Mouse (Mus musculus) liver, embryonic 13.5 days (tissue): ENCODE results near the gene Amdhd2. TPM values are rescaled to one million over a fixed set of nuclear protein-coding genes. Genes with fewer than 3 reads are reported as not detected.
"Not testable (repeated sequence)": the region's sequence is repeated elsewhere in the genome, so short reads cannot be mapped to it uniquely, and the experiment has no call there.

ENCODE experiments used
- ATAC-seq: fragments of 200-750 bp; cut with Nextera tagmentation; 2 replicates; pipeline ENCODE4 v1.8.0; 2017; ENCODE audit warnings: low read depth, mild to moderate bottlenecking, moderate number of reproducible peaks, moderate library complexity
- DNase-seq: peaks from one replicate; pipeline ENCODE4 v3.0.0; 2022
- H3K27ac ChIP-seq: fragments of 300-500 bp; sonication (generic); 2 replicates; pipeline ENCODE4 v1.5.1; 2015; ENCODE audit warnings: moderate library complexity, mild to moderate bottlenecking, inconsistent platforms
- H3K27me3 ChIP-seq: fragments of 300-500 bp; sonication (generic); 2 replicates; pipeline ENCODE4 v1.6.1; 2015; ENCODE audit warnings: mild to moderate bottlenecking, inconsistent platforms
- H3K36me3 ChIP-seq: fragments of 300-500 bp; sonication (generic); 2 replicates; pipeline ENCODE4 v1.6.1; 2015; ENCODE audit warnings: mild to moderate bottlenecking, inconsistent platforms
- H3K4me1 ChIP-seq: fragments of 300-500 bp; sonication (generic); replicated peaks from 2 replicates; pipeline ENCODE4 v1.6.1; 2015; ENCODE audit warnings: inconsistent platforms
- H3K4me2 ChIP-seq: fragments of 300-500 bp; sonication (generic); 2 replicates; pipeline ENCODE4 v1.6.1; 2015; ENCODE audit warnings: inconsistent platforms, mild to moderate bottlenecking, moderate library complexity
- H3K4me3 ChIP-seq: fragments of 300-500 bp; sonication (generic); replicated peaks from 2 replicates; pipeline ENCODE4 v1.5.1; 2015; ENCODE audit warnings: mild to moderate bottlenecking, inconsistent platforms
- H3K9ac ChIP-seq: fragments of 300-500 bp; sonication (generic); 2 replicates; pipeline ENCODE4 v1.6.1; 2015; ENCODE audit warnings: mild to moderate bottlenecking, inconsistent platforms
- H3K9me3 ChIP-seq: fragments of 300-500 bp; sonication (generic); replicated peaks from 2 replicates; pipeline ENCODE4 v1.6.1; 2016; ENCODE audit warnings: inconsistent platforms
- WGBS: fragments of 180-500 bp; shearing (Covaris S2); methylation state at CpG from one replicate; pipeline ENCODE4 v1.1.7; 2015; ENCODE audit not compliant: insufficient replicate concordance; 5-methylcytosine and 5-hydroxymethylcytosine counted together
- polyA plus RNA-seq: library from polyadenylated mRNA; unstranded; fragments of >200 nt; fragmentation: Nextera tagmentation; extraction: Ambion mirVana; gene quantifications from 2 replicates; pipeline ENCODE4 v1.2.1, GENCODE M21; 2015

The Amdhd2 gene
- polyA plus RNA-seq, 1 experiment from 2014 or later: 18.6 TPM

- no peaks in the 10 kb centered on the region for H3K9me3 ChIP-seq
- H3K36me3 ChIP-seq: no peaks in the 10 kb centered on the region
- no peaks in the 10 kb centered on the region for H3K27me3 ChIP-seq
- WGBS: 75% methylated on average over 3 of the region's 3 CpGs
- no peak overlapping the region for H3K27ac ChIP-seq
- peak overlapping the region; percentile 97; the same call in 1 of the 2 replicates for H3K9ac ChIP-seq
- no peak for DNase-seq
- H3K4me1 ChIP-seq: peaks cover 61% of the 10 kb centered on the region
- H3K4me2 ChIP-seq: peak overlapping the region; percentile 83
- no peak for ATAC-seq
- no peak overlapping the region for H3K4me3 ChIP-seq
Measured at GRCm38 (mm10) chr17:24139256-24139655, 24.3 kb downstream of the Amdhd2 start.

- DNase-seq: no peak
- Histone ChIP-seq H3K9me3 (no peaks in the 10 kb centered on the region), H3K36me3 (0 out of 2 replicates have a peak, but pooled peaks cover 4% of the 10 kb centered on the region), H3K4me2 (no peak overlapping the region), H3K4me3 (no peak overlapping the region), H3K27me3 (no peaks in the 10 kb centered on the region), H3K9ac (no peak overlapping the region), H3K4me1 (peaks cover 63% of the 10 kb centered on the region), H3K27ac (no peak overlapping the region)
- ATAC-seq: no peak
- WGBS: 84% methylated on average over 2 of the region's 2 CpGs
Measured at GRCm38 (mm10) chr17:24137226-24137880, 26.2 kb downstream of the Amdhd2 start.

GRCm38 (mm10) chr17:24134062-24134461 lies 29.5 kb downstream of the Amdhd2 start:
- no peak for ATAC-seq
- Histone ChIP-seq H3K4me2 (no peak overlapping the region), H3K27me3 (no peaks in the 10 kb centered on the region), H3K9me3 (no peaks in the 10 kb centered on the region), H3K9ac (no peak overlapping the region), H3K4me1 (peaks cover 56% of the 10 kb centered on the region), H3K27ac (no peak overlapping the region; the same call in 1 of the 2 replicates), H3K4me3 (no peak overlapping the region), H3K36me3 (0 out of 2 replicates have a peak, but pooled peaks cover 4% of the 10 kb centered on the region)
- DNase-seq: no peak

GRCm38 (mm10) chr17:24132919-24133318 lies 30.6 kb downstream of the Amdhd2 start:
- not testable (repeated sequence) for H3K4me3 ChIP-seq, H3K4me2 ChIP-seq, DNase-seq, H3K36me3 ChIP-seq, ATAC-seq, H3K27ac ChIP-seq, H3K27me3 ChIP-seq, H3K9ac ChIP-seq, H3K9me3 ChIP-seq
- peaks cover 45% of the 10 kb centered on the region for H3K4me1 ChIP-seq
- 81% methylated on average over 4 of the region's 4 CpGs for WGBS

GRCm38 (mm10) chr17:24131570-24131969 lies 32.0 kb downstream of the Amdhd2 start:
- no peak overlapping the region for H3K9ac ChIP-seq
- 0 out of 2 replicates have a peak, but pooled peaks cover 4% of the 10 kb centered on the region for H3K36me3 ChIP-seq
- 90% methylated on average over 3 of the region's 3 CpGs for WGBS
- DNase-seq (no peak), ATAC-seq (no peak)
- H3K9me3 ChIP-seq: no peaks in the 10 kb centered on the region
- H3K27ac ChIP-seq: no peak overlapping the region
- peaks cover 36% of the 10 kb centered on the region for H3K4me1 ChIP-seq
- no peak overlapping the region for H3K4me3 ChIP-seq
- no peaks in the 10 kb centered on the region for H3K27me3 ChIP-seq
- no peak overlapping the region for H3K4me2 ChIP-seq

- not testable (repeated sequence) for H3K27ac ChIP-seq, DNase-seq, H3K36me3 ChIP-seq, H3K27me3 ChIP-seq, H3K9me3 ChIP-seq, ATAC-seq, H3K4me2 ChIP-seq, H3K4me3 ChIP-seq, H3K9ac ChIP-seq
- peaks cover 29% of the 10 kb centered on the region for H3K4me1 ChIP-seq
- WGBS: 80% methylated on average over 4 of the region's 4 CpGs
Measured at GRCm38 (mm10) chr17:24129246-24129645, 34.3 kb downstream of the Amdhd2 start.

GRCm38 (mm10) chr17:24127592-24127991 lies 36.0 kb downstream of the Amdhd2 start:
- Histone ChIP-seq H3K4me2 (no peak overlapping the region), H3K36me3 (no peaks in the 10 kb centered on the region), H3K27me3 (no peaks in the 10 kb centered on the region), H3K4me1 (peaks cover 20% of the 10 kb centered on the region), H3K4me3 (no peak overlapping the region), H3K9ac (no peak overlapping the region), H3K27ac (no peak overlapping the region), H3K9me3 (no peaks in the 10 kb centered on the region)
- DNase-seq: no peak
- 63% methylated on average over 1 of the region's 1 CpGs for WGBS
- no peak for ATAC-seq

GRCm38 (mm10) chr17:24126801-24127200 lies 36.8 kb downstream of the Amdhd2 start:
- H3K4me3 ChIP-seq: no peak overlapping the region
- no peak overlapping the region for H3K9ac ChIP-seq
- H3K36me3 ChIP-seq: no peaks in the 10 kb centered on the region
- H3K4me2 ChIP-seq: no peak overlapping the region
- peaks cover 15% of the 10 kb centered on the region for H3K4me1 ChIP-seq
- H3K27ac ChIP-seq: no peak overlapping the region
- DNase-seq (no peak), ATAC-seq (no peak)
- H3K9me3 ChIP-seq: no peaks in the 10 kb centered on the region
- no peaks in the 10 kb centered on the region for H3K27me3 ChIP-seq
- 75% methylated on average over 3 of the region's 3 CpGs for WGBS

- ATAC-seq: no peak
- no peak for DNase-seq
- no peaks in the 10 kb centered on the region for H3K27me3 ChIP-seq
- H3K9me3 ChIP-seq: no peaks in the 10 kb centered on the region
- H3K9ac ChIP-seq: no peak overlapping the region
- WGBS: 70% methylated on average over 3 of the region's 3 CpGs
- peaks cover 22% of the 10 kb centered on the region for H3K4me1 ChIP-seq
- no peak overlapping the region for H3K4me2 ChIP-seq
- H3K4me3 ChIP-seq: no peak overlapping the region
- no peak overlapping the region for H3K27ac ChIP-seq
- no peaks in the 10 kb centered on the region for H3K36me3 ChIP-seq
Measured at GRCm38 (mm10) chr17:24119446-24119845, 44.1 kb downstream of the Amdhd2 start.

- Histone ChIP-seq H3K27ac (no peak overlapping the region), H3K27me3 (no peaks in the 10 kb centered on the region), H3K4me1 (peaks cover 8% of the 10 kb centered on the region), H3K9ac (no peak overlapping the region), H3K4me3 (no peak overlapping the region), H3K4me2 (no peak overlapping the region), H3K9me3 (no peaks in the 10 kb centered on the region), H3K36me3 (peaks cover 21% of the 10 kb centered on the region)
- no peak for ATAC-seq
- DNase-seq: no peak
- 70% methylated on average over 4 of the region's 4 CpGs for WGBS
Measured at GRCm38 (mm10) chr17:24113031-24113430, 50.5 kb downstream of the Amdhd2 start.

GRCm38 (mm10) chr17:24111256-24111655 lies 52.3 kb downstream of the Amdhd2 start:
- no peak overlapping the region for H3K9ac ChIP-seq

GRCm38 (mm10) chr17:24108896-24109295 lies 54.7 kb downstream of the Amdhd2 start:
- ATAC-seq (no peak), DNase-seq (no peak)
- Histone ChIP-seq H3K4me1 (no peaks in the 10 kb centered on the region), H3K36me3 (peaks cover 55% of the 10 kb centered on the region), H3K4me2 (no peak overlapping the region), H3K4me3 (no peak overlapping the region), H3K27ac (no peak overlapping the region), H3K9me3 (no peaks in the 10 kb centered on the region), H3K27me3 (no peaks in the 10 kb centered on the region), H3K9ac (no peak overlapping the region)
- WGBS: 76% methylated on average over 1 of the region's 1 CpGs

More at GRCm38 (mm10) chr17:24111256-24111655, 52.3 kb downstream of the Amdhd2 start:
- WGBS: 93% methylated on average over 1 of the region's 1 CpGs
- no peak for ATAC-seq
- no peaks in the 10 kb centered on the region for H3K9me3 ChIP-seq
- H3K27ac ChIP-seq: no peak overlapping the region
- H3K27me3 ChIP-seq: no peaks in the 10 kb centered on the region
- H3K4me3 ChIP-seq: no peak overlapping the region
- peaks cover 36% of the 10 kb centered on the region for H3K36me3 ChIP-seq
- no peak overlapping the region for H3K4me2 ChIP-seq
- DNase-seq: no peak
- H3K4me1 ChIP-seq: peaks cover 2% of the 10 kb centered on the region
